Mouse (Mus musculus): Measurements from ENCODE around the gene Ifi203. TPM values are rescaled to one million over a fixed set of nuclear protein-coding genes. Genes with fewer than 3 reads are reported as not detected.
"Not testable (repeated sequence)": the region's sequence is repeated elsewhere in the genome, so short reads cannot be mapped to it uniquely, and the experiment has no call there.

The Ifi203 gene
- polyA plus RNA-seq, 1 experiment, result 14.2 TPM

DNA sequence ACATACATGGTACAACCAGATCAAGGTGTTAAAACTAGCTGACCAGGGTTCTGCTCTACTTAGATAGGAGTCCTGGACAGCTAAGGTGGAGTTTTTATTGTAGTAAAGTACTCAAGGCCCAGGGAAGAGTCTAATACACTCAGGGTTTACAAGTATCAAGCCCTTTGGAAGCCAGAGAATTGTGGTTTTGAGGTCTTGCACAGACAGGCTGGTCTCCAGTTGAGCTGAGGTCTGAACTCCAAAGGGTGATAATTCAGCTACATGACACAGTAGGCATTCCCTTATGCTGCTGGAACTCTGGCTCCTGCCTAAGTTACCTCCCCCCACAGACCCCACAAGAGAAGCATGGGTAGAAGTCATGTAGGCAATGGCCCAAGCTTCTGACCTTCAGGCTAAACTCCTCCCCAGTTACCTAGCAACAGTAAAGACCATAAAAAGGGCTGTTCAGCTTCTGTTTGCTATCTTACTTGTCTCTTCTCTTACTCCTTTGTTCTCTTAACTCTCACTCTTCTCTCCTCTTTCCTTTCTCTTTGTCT, 29.1 kb downstream of the Ifi203 start:
- peak overlapping the region; percentile 45; the same call in 1 of the 2 replicates for H3K27ac ChIP-seq (replicated peaks; ENCODE audit: low read depth, low read length)
- H3K4me1 ChIP-seq (ENCODE audit: control insufficient read depth, insufficient read depth, insufficient read length, low read length); H3K4me3 ChIP-seq (ENCODE audit: insufficient read depth, low read depth, low read length): not testable (repeated sequence)

GRCm38 (mm10) chr1:173912548-173913255, 29.8 kb downstream of the Ifi203 start, which contains the start of gene Ifi211:
TSS of gene Ifi211 (minus strand) at chr1:173913046.
- peak within 1 kb of the TSS; percentile 80 for H3K27ac ChIP-seq (replicated peaks; ENCODE audit: low read depth, low read length)

GRCm38 (mm10) chr1:173911808-173912464, 30.5 kb downstream of the Ifi203 start:
- H3K27ac ChIP-seq (replicated peaks; ENCODE audit: low read depth, low read length), result no peak overlapping the region
- H3K4me1 ChIP-seq (ENCODE audit: control insufficient read depth, insufficient read depth, insufficient read length, low read length), result no peaks in the 10 kb centered on the region
- H3K4me3 ChIP-seq (ENCODE audit: insufficient read depth, low read depth, low read length), result no peak overlapping the region

More at GRCm38 (mm10) chr1:173912548-173913255, 29.8 kb downstream of the Ifi203 start, which contains the start of gene Ifi211:
- peak within 1 kb of the TSS; percentile 46 for H3K4me3 ChIP-seq (ENCODE audit: insufficient read depth, low read depth, low read length)
- H3K4me1 ChIP-seq (ENCODE audit: control insufficient read depth, insufficient read depth, insufficient read length, low read length), result not testable (repeated sequence)

GRCm38 (mm10) chr1:173908390-173908789, 34.1 kb downstream of the Ifi203 start:
- not testable (repeated sequence) for H3K4me1 ChIP-seq (ENCODE audit: control insufficient read depth, insufficient read depth, insufficient read length, low read length); H3K4me3 ChIP-seq (ENCODE audit: insufficient read depth, low read depth, low read length); H3K27ac ChIP-seq (replicated peaks; ENCODE audit: low read depth, low read length)

- not testable (repeated sequence) for H3K4me1 ChIP-seq (ENCODE audit: control insufficient read depth, insufficient read depth, insufficient read length, low read length); H3K4me3 ChIP-seq (ENCODE audit: insufficient read depth, low read depth, low read length); H3K27ac ChIP-seq (replicated peaks; ENCODE audit: low read depth, low read length)
Measured at GRCm38 (mm10) chr1:173905885-173906284, 36.6 kb downstream of the Ifi203 start.

DNA sequence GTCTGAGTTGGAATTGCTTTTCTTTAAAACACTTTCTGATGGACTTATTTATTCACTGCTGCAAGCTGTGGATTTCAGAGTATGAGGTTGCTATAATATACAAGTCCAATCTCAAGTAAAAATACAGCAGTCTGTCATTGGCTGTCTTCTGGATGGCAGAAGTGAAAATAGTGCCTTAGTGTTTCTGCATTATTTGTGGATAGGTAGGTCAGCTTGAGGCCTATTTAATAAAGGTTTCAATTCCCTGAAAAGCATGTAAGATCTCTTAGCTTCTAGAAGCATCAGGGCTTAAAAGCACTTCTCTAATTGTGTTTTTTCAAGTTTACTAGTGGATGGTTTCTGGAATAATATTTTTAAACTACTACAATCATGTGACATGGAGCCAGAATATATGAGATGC, 52.7 kb downstream of the Ifi203 start:
- not testable (repeated sequence) for H3K27ac ChIP-seq (replicated peaks; ENCODE audit: low read depth, low read length); H3K4me3 ChIP-seq (ENCODE audit: insufficient read depth, low read depth, low read length); H3K4me1 ChIP-seq (ENCODE audit: control insufficient read depth, insufficient read depth, insufficient read length, low read length)

DNA sequence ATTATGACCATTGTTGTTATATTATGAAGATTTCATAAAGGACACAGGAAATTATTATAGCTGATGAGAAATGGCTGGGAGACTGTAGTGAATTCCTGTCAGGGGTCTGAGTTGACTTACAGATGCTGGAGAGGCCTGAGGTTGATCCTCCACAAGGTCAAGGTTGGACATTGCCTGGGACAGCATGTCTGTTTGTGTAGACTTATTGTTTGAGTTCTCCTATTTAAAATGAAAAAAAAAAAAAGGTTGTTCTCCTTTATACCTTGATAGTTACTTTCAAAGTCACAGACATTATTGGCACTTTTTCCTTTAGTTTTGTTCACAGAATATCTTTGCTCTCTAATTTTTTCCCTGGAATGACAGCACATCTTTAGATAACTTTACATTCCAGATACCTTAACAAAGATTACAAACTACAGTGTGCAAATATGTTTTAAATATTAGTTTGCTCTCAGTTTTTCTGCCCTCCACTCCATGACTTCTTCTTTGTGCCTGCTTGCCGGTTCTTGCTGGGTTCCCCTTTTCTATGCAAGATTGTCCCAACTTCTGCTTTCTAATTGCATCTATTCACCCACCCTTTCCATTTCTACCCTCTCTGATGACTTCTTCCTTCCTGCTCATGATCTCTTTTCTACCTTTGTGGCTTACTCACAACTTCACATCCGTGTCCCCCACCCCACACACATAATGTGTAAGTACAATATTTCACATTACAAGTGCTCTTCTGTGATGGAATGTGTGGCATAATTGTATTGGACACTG, 55.3 kb downstream of the Ifi203 start:
- not testable (repeated sequence) for H3K4me3 ChIP-seq (ENCODE audit: insufficient read depth, low read depth, low read length); H3K27ac ChIP-seq (replicated peaks; ENCODE audit: low read depth, low read length); H3K4me1 ChIP-seq (ENCODE audit: control insufficient read depth, insufficient read depth, insufficient read length, low read length)

DNA sequence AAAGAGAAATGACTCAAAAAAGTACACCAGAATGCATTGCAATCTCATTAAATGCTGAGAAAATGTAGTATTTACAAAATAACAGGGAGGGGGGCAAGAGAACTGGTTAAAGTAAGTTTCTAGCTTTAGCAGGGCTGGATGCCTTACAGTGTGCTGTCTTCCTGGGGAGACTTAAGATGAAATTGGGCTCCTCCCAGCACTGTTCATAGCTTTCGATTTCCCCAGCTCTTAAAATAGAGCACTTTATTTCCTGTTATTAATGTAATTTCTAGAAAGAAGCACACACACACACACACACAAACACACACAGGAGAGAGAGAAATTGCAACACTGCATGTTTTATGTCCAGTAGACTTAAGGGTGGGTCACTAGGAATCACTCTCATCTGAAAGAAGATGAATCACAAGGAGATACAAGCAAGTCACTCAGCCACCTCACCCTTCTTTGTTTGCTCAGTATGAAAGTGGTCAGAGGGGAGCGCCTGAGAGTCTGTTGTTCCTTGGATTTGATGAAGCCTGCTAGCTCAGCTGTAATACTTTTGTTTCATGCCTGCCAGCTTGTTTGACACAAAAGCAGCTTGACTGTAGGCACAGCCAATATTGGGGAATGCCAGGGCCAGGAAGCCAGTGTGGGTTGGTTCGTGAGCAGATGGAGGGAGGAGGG, 62.3 kb downstream of the Ifi203 start:
- Histone ChIP-seq H3K27ac (replicated peaks; ENCODE audit: low read depth, low read length) (peak overlapping the region; percentile 96), H3K4me3 (ENCODE audit: insufficient read depth, low read depth, low read length) (peak overlapping the region; percentile 57)
- not testable (repeated sequence) for H3K4me1 ChIP-seq (ENCODE audit: control insufficient read depth, insufficient read depth, insufficient read length, low read length)

DNA sequence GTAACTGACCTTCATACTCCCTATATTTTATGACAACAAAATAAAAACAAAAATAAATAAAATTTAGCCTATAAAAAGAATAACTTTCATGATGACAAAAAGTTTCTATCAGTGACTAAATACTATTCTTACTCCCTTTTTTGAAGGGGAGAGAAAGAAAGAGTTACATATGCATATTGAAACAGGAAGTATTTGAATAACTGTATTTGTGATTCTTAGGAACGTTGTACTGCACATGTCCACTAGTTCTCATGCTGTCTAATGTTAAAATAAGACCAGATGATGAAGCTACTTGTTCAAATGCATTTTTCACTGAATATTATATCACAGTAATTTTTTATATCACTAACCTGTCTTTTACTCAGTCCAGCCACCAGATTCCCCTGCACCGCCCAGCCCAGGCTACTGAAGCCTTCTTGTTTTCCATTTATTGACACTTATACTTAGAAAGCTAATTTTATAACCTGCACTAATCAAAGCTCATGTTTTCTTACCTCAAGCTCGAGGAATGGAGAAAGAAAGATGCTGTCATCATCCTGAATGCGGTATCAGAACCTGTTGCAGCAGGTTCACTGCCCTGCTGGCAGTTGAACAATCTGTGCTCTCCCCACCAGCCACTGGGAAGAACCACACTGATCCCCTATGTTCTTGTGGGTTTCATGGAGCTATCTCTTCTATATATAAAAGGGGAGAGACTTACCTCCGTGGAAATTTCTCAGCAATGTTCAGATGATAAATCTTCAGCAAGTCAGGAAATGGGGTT, 63.1 kb downstream of the Ifi203 start:
- Histone ChIP-seq H3K27ac (replicated peaks; ENCODE audit: low read depth, low read length) (peak overlapping the region; percentile 72), H3K4me3 (ENCODE audit: insufficient read depth, low read depth, low read length) (peak overlapping the region; percentile 57)

DNA sequence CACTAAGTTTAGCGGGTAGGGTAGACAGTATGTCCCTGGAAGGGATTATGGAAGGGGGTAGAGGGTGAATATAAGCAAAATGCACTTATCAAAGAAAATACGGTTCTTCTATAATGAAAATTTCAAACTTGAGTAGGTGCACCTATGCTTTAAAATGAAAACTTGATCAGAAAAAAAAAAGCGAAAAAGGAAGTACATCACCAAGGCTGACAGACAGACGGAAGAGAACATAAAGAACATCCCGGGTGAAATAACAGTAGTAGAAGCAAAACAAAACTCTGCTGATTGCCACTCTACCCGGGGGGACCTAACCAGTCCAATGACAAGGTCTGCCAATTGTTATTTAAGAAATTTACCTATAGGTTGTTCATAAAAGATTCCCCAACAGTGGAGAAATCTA, 64.2 kb downstream of the Ifi203 start:
- H3K4me1 ChIP-seq (ENCODE audit: control insufficient read depth, insufficient read depth, insufficient read length, low read length), result not testable (repeated sequence)
- Histone ChIP-seq H3K27ac (replicated peaks; ENCODE audit: low read depth, low read length) (peak overlapping the region; percentile 52), H3K4me3 (ENCODE audit: insufficient read depth, low read depth, low read length) (peak overlapping the region; percentile 56)

More for the DNA sequence above, 63.1 kb downstream of the Ifi203 start:
- H3K4me1 ChIP-seq (ENCODE audit: control insufficient read depth, insufficient read depth, insufficient read length, low read length), result not testable (repeated sequence)

GRCm38 (mm10) chr1:173877125-173877524, 65.3 kb downstream of the Ifi203 start:
- H3K27ac ChIP-seq (replicated peaks; ENCODE audit: low read depth, low read length); H3K4me1 ChIP-seq (ENCODE audit: control insufficient read depth, insufficient read depth, insufficient read length, low read length); H3K4me3 ChIP-seq (ENCODE audit: insufficient read depth, low read depth, low read length): not testable (repeated sequence)

All from brown adipose tissue, adult 24 weeks (tissue).